Mouse (Mus musculus): ENCODE measurements at regions not wholly inside any gene's neighbourhood (a gene's known extent, or its start where the extent isn't known, plus 50 kb on each side); places are given as distances from the start of the nearest gene placed in this dataset.

GRCm38 (mm10) chr3:113811790-113812189 lies 181.8 kb upstream of the Rnpc3 start:
- DNase-seq (ENCODE audit: low spot score in 2 of 2), result no peak

- no peak for DNase-seq (ENCODE audit: low spot score in 2 of 2)
These were observed 170.9 kb upstream of the Col11a1 start for GRCm38 (mm10) chr3:113859421-113859820.

- no peak for DNase-seq (ENCODE audit: low spot score in 2 of 2)
These were observed 170.3 kb upstream of the Col11a1 start for GRCm38 (mm10) chr3:113860005-113860404.

GRCm38 (mm10) chr3:113860426-113860825 lies 169.9 kb upstream of the Col11a1 start:
- no peak for DNase-seq (ENCODE audit: low spot score in 2 of 2)

GRCm38 (mm10) chr3:113873226-113873625 lies 157.1 kb upstream of the Col11a1 start:
- DNase-seq (ENCODE audit: low spot score in 2 of 2), result no peak

- no peak for DNase-seq (ENCODE audit: low spot score in 2 of 2)
These were observed 125.2 kb upstream of the Col11a1 start for GRCm38 (mm10) chr3:113905162-113905561.

- DNase-seq (ENCODE audit: low spot score in 2 of 2), result peak in 1 of 2 experiments; percentile 9
These were observed 110.8 kb upstream of the Col11a1 start for GRCm38 (mm10) chr3:113919350-113920179.

- no peak for DNase-seq (ENCODE audit: low spot score in 2 of 2)
These were observed 98.8 kb upstream of the Col11a1 start for GRCm38 (mm10) chr3:113931553-113931952.

- DNase-seq (ENCODE audit: low spot score in 2 of 2), result no peak
These were observed 79.8 kb upstream of the Col11a1 start for GRCm38 (mm10) chr3:113950501-113950900.

GRCm38 (mm10) chr3:113952468-113952867 lies 77.9 kb upstream of the Col11a1 start:
- DNase-seq (ENCODE audit: low spot score in 2 of 2), result peak in 1 of 2 experiments; percentile 26

- no peak for DNase-seq (ENCODE audit: low spot score in 2 of 2)
These were observed 77.2 kb upstream of the Col11a1 start for GRCm38 (mm10) chr3:113953113-113953512.

- no peak for DNase-seq (ENCODE audit: low spot score in 2 of 2)
These were observed 75.9 kb upstream of the Col11a1 start for GRCm38 (mm10) chr3:113954486-113954885.

GRCm38 (mm10) chr3:113960080-113960479 lies 70.3 kb upstream of the Col11a1 start:
- DNase-seq (ENCODE audit: low spot score in 2 of 2), result no peak

Data from layer of hippocampus, adult 18-20 months (tissue).